Mouse (Mus musculus): ENCODE measurements around the gene Abi3. TPM values are rescaled to one million over a fixed set of nuclear protein-coding genes. Genes with fewer than 3 reads are reported as not detected.
A peak's percentile ranks its signal among the peaks of the same experiment; 100 is the strongest.

The Abi3 gene
- polyA plus RNA-seq, 1 experiment = 94.9 TPM

GRCm38 (mm10) chr11:95840694-95841497 lies 1.4 kb downstream of the Abi3 start:
- peaks cover 63% of the 10 kb centered on the region for H3K27me3 ChIP-seq (replicated peaks)
- peaks cover 95% of the 10 kb centered on the region for H3K4me1 ChIP-seq

GRCm38 (mm10) chr11:95838999-95839868 lies 3.0 kb downstream of the Abi3 start:
- Histone ChIP-seq H3K27me3 (replicated peaks) (peaks cover 65% of the 10 kb centered on the region), H3K4me3 (replicated peaks) (no peak overlapping the region), H3K9me3 (no peaks in the 10 kb centered on the region), H3K4me1 (peaks cover 96% of the 10 kb centered on the region), H3K36me3 (replicated peaks; ENCODE audit: low read length) (peaks cover 10% of the 10 kb centered on the region)
- no peak for TF ChIP-seq GATA1 (IDR thresholded peaks at IDR 0.05; ENCODE audit: borderline replicate concordance, low read length)
- TF ChIP-seq FLI1 (IDR thresholded peaks at IDR 0.05; ENCODE audit: low read length) = no peak

More at GRCm38 (mm10) chr11:95840694-95841497, 1.4 kb downstream of the Abi3 start:
- no peak for TF ChIP-seq FLI1 (IDR thresholded peaks at IDR 0.05; ENCODE audit: low read length)
- no peak for TF ChIP-seq GATA1 (IDR thresholded peaks at IDR 0.05; ENCODE audit: borderline replicate concordance, low read length)
- Histone ChIP-seq H3K36me3 (replicated peaks; ENCODE audit: low read length) (peaks cover 13% of the 10 kb centered on the region), H3K4me3 (replicated peaks) (peak overlapping the region; percentile 91), H3K9me3 (no peaks in the 10 kb centered on the region)

DNA sequence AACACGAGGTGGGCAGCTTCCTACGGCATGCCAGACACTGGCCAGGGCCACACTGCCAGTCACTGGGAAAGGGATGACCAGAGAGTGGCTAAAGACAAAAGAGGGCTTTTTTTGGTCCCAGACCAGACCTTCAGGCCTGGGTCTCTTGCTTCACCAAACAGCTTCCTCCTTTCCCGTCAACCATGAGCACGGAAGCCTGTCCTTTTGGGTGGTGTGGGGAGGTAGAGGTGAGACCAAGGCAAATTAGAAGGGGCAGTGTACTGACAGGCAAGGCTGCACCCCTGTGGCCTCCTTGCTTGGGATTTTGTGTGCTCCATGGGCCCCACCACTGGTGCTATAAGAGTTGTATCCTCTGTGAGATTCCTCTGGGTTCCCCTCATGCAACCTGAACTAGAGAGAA lies 3.7 kb downstream of the Abi3 start:
- peaks cover 97% of the 10 kb centered on the region for H3K4me1 ChIP-seq

DNA sequence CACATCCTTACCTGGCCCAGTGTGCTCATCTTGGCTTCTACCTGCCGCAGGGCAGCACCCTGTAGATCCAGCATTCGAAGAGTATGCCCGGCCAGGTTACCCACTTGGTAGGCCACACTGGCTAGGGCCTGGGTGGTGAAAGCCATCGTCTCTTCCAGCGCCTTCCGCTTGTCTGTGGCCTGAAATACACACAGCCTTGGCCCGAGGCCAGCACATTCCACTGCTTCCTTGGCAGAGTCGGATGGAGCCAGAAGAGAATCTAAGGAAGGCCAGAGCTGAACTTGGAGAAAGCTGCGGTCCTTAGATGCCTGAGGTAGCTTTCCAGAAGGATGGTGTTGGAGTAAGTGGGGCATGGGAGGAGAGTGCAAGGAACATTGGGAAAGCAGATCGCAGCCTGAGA lies 5.2 kb downstream of the Abi3 start, which contains the start of gene Gngt2:
TSS of gene Gngt2 (plus strand) at position 158 of the 400 bp plus-strand sequence.
- no peak within 1 kb of the TSS for H3K4me3 ChIP-seq (replicated peaks)
- H3K36me3 ChIP-seq (replicated peaks; ENCODE audit: low read length) = peaks cover 26% of the 10 kb centered on the region
- no peaks in the 10 kb centered on the region for H3K9me3 ChIP-seq
- no peak for TF ChIP-seq FLI1 (IDR thresholded peaks at IDR 0.05; ENCODE audit: low read length)
- TF ChIP-seq GATA1 (IDR thresholded peaks at IDR 0.05; ENCODE audit: borderline replicate concordance, low read length) = no peak
- H3K27me3 ChIP-seq (replicated peaks) = peaks cover 72% of the 10 kb centered on the region
- peaks cover 87% of the 10 kb centered on the region for H3K4me1 ChIP-seq

More for the DNA sequence above, 3.7 kb downstream of the Abi3 start:
- TF ChIP-seq GATA1 (IDR thresholded peaks at IDR 0.05; ENCODE audit: borderline replicate concordance, low read length) (no peak), FLI1 (IDR thresholded peaks at IDR 0.05; ENCODE audit: low read length) (no peak)
- H3K27me3 ChIP-seq (replicated peaks) = peaks cover 68% of the 10 kb centered on the region
- H3K4me3 ChIP-seq (replicated peaks) = peak overlapping the region; percentile 70
- H3K36me3 ChIP-seq (replicated peaks; ENCODE audit: low read length) = peaks cover 11% of the 10 kb centered on the region
- no peaks in the 10 kb centered on the region for H3K9me3 ChIP-seq

GRCm38 (mm10) chr11:95836433-95836832 lies 5.8 kb downstream of the Abi3 start:
- peaks cover 70% of the 10 kb centered on the region for H3K27me3 ChIP-seq (replicated peaks)
- TF ChIP-seq FLI1 (IDR thresholded peaks at IDR 0.05; ENCODE audit: low read length) = no peak
- TF ChIP-seq GATA1 (IDR thresholded peaks at IDR 0.05; ENCODE audit: borderline replicate concordance, low read length) = no peak
- H3K9me3 ChIP-seq = peaks cover under 1% of the 10 kb centered on the region; the same call in 1 of the 2 replicates
- H3K4me1 ChIP-seq = peaks cover 83% of the 10 kb centered on the region
- peaks cover 29% of the 10 kb centered on the region for H3K36me3 ChIP-seq (replicated peaks; ENCODE audit: low read length)
- no peak overlapping the region for H3K4me3 ChIP-seq (replicated peaks)

DNA sequence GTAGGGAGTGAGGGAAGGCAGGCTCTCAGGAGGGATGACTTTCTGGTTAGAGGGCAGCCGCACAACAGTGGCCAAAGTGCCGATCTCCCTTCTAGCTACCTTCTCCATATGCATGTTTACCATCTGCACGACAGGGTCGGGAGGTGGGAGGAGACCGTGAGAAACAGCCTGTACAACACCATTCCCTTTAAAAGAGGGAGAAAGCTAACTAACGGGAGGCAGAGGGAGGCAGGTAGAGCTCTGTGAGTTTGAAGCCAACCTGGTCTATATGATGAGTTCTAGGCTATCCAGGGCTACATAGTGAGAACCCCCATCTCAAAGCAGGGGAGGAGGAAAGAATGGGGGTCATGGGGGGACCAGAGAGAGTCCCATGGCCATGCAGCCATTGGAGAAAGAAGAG lies 6.4 kb downstream of the Abi3 start:
- peaks cover 6% of the 10 kb centered on the region for H3K9me3 ChIP-seq
- peaks cover 70% of the 10 kb centered on the region for H3K27me3 ChIP-seq (replicated peaks)
- H3K4me3 ChIP-seq (replicated peaks) = peak overlapping the region; percentile 82
- peaks cover 35% of the 10 kb centered on the region for H3K36me3 ChIP-seq (replicated peaks; ENCODE audit: low read length)
- TF ChIP-seq GATA1 (IDR thresholded peaks at IDR 0.05; ENCODE audit: borderline replicate concordance, low read length) = no peak
- no peak for TF ChIP-seq FLI1 (IDR thresholded peaks at IDR 0.05; ENCODE audit: low read length)
- peaks cover 82% of the 10 kb centered on the region for H3K4me1 ChIP-seq

GRCm38 (mm10) chr11:95834742-95835710 lies 7.2 kb downstream of the Abi3 start:
- H3K36me3 ChIP-seq (replicated peaks; ENCODE audit: low read length) = peaks cover 43% of the 10 kb centered on the region
- H3K4me1 ChIP-seq = peaks cover 80% of the 10 kb centered on the region
- peak overlapping the region; percentile 88 for H3K4me3 ChIP-seq (replicated peaks)
- TF ChIP-seq GATA1 (IDR thresholded peaks at IDR 0.05; ENCODE audit: borderline replicate concordance, low read length) (no peak), FLI1 (IDR thresholded peaks at IDR 0.05; ENCODE audit: low read length) (no peak)
- H3K27me3 ChIP-seq (replicated peaks) = peaks cover 70% of the 10 kb centered on the region
- peaks cover 14% of the 10 kb centered on the region for H3K9me3 ChIP-seq

- H3K4me1 ChIP-seq = peaks cover 82% of the 10 kb centered on the region
- peak overlapping the region; percentile 88 for H3K4me3 ChIP-seq (replicated peaks)
- TF ChIP-seq FLI1 (IDR thresholded peaks at IDR 0.05; ENCODE audit: low read length) = peak; percentile 48; the same call in 1 of the 2 replicates
- TF ChIP-seq GATA1 (IDR thresholded peaks at IDR 0.05; ENCODE audit: borderline replicate concordance, low read length) = no peak
- peaks cover 14% of the 10 kb centered on the region for H3K9me3 ChIP-seq
- peaks cover 51% of the 10 kb centered on the region for H3K36me3 ChIP-seq (replicated peaks; ENCODE audit: low read length)
- peaks cover 77% of the 10 kb centered on the region for H3K27me3 ChIP-seq (replicated peaks)
These were observed 8.1 kb downstream of the Abi3 start for GRCm38 (mm10) chr11:95834143-95834667.
